Mouse (Mus musculus) cerebellum, adult (tissue): ENCODE data around the gene Prune1.
A peak's percentile ranks its signal among the peaks of the same experiment; 100 is the strongest.

Experiments
- ATAC-seq: cut with Nextera tagmentation; 2 replicates; pipeline ENCODE4 v1.9.2; 2017; ENCODE audit warnings: mild to moderate bottlenecking, moderate library complexity, mixed read lengths; ENCODE audit not compliant: insufficient number of reproducible peaks, low FRiP score, low TSS enrichment

Gene Prune1

GRCm38 (mm10) chr3:95310496-95310895 lies 28.6 kb upstream of the Prune1 start:
- no peak for ATAC-seq

GRCm38 (mm10) chr3:95307100-95307499 lies 25.2 kb upstream of the Prune1 start, which contains the start of gene Anxa9:
Gene Anxa9, minus strand, starts transcription at chr3:95307176.
- ATAC-seq, result no peak

- ATAC-seq, result no peak
Observed at GRCm38 (mm10) chr3:95306244-95306643, 24.4 kb upstream of the Prune1 start.

GRCm38 (mm10) chr3:95301204-95301796 lies 19.4 kb upstream of the Prune1 start:
- no peak for ATAC-seq

DNA sequence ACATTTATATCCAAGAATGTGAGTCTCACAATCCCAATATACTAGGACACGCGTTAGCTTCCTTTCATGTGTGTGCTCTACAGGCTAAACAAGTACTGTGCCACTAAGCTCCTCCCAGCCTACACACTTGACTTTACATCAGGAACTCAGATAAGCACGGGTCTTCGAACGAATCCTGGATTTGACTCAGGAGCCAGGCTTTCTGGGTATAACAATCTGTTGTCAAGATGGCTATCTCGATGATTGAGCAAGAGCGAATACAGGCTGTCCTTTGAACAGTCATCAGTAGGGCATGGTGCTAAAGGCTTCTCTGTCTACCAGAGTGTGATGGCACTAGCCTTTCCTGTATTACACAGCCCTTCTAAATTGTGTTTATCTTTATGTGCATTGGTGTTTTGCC lies 16.1 kb upstream of the Prune1 start:
- ATAC-seq, result no peak

DNA sequence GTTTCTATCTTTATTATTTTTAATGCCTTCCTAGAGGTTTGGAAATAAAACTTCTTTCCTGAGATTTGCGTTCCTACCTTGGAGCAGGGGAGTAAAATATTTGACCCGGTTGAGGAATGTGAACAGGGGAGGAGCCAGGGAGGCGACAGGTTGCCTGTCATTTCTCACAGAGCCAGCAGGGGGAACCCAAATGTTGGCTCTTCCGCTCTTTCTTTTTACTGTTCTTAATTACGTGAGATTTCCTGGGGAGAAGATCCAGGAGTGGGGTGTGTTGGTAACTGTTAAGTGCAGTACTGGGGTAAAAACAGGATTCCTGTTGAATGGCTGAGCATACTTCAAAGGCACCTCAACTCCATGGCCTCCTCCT lies 14.2 kb upstream of the Prune1 start:
- ATAC-seq, result no peak

DNA sequence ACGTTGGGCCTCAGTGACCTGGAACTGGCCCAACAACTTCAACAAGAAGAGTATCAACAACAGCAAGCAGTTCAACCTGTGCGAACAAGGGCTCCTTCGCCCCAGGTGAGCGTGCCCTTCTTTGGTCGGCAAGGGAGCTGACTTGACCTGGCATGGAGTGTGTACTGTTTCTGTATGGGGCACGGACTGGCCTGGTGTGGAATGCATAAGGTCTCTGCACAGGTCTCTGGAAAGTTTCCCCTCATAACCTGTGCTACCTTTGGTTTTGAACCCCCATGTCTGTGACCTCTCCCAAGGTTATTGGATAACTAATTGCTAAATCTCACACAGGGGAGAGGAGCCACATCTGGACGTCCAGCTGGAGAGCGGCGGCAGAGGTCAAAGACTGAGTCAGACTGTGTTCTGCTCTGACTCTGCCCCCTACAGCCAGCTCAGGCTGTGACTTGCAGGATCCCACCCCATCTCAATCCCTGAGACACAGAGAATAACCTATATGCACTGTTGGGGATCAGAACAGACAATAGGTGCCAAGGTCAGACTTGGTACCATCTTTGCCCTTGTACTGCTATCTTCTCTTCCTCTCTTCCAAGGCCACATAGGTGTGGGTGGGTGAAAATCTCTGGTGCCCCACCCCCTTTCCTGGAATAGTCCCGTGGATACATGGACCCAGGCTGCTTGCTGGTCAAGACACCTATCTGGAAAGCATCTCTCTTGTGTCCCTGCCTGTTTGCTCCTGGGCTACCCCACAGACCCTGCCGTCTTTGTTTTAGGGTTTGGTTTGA lies 13.6 kb upstream of the Prune1 start:
- ATAC-seq, result no peak

DNA sequence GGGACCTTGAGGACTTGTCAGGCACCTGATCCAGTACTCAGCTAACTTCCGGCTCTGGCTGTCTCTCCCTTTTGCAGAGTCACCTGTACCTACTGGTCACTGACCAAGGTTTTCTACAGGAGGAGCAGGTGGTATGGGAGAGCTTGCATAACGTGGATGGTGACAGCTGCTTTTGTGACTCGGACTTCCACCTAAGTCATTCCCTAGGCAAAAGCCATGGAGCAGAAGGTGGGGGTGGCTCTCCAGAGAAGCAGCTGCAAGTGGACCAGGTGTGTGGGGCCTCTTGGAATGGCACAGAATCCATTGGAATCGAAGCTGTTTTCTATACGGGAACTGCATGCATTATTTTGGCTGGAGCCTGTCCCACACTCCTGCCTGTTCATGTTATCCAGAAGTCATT lies 12.8 kb upstream of the Prune1 start:
- no peak for ATAC-seq

DNA sequence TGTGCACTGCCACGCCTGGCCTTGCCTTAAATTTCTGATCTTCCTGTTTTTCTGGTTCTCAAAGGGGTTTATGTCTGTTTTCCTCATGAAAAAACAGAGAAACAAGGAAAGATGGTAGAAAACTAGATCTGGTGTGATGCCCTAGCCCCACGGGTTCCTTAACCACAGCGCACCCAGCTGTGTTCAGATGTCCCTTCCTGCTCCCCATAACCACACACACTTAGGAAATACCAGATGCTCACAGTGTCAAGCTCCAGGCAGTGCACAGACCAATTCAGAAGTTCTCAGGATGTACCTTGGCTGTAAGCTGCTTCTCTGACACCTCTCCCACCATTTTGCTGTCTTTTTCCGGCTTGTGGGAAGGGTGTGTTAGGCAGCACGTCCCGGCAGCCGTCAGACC lies 12.4 kb upstream of the Prune1 start:
- no peak for ATAC-seq

DNA sequence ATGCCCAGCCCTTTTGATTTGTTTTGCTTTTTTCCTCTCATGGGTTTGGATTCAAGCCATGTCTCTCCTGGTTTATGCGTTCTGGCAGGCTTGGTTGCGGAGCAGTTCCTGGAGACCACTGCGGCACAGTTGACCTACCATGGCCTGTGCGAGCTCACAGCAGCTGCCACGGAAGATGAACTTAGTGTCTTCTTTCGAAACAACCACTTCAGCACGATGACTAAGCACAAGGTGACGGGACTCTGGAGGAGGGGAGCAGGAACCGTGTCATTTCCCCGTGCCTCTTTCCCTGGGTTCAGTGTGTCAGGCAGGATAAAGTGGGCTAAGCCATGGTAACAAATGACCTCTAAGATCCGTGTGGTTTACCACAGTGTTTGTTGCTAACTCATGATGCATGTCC lies 11.7 kb upstream of the Prune1 start:
- ATAC-seq, result no peak

- no peak for ATAC-seq
Observed at GRCm38 (mm10) chr3:95292899-95293298, 11.0 kb upstream of the Prune1 start.

GRCm38 (mm10) chr3:95291041-95291440 lies 9.2 kb upstream of the Prune1 start:
- ATAC-seq, result no peak

DNA sequence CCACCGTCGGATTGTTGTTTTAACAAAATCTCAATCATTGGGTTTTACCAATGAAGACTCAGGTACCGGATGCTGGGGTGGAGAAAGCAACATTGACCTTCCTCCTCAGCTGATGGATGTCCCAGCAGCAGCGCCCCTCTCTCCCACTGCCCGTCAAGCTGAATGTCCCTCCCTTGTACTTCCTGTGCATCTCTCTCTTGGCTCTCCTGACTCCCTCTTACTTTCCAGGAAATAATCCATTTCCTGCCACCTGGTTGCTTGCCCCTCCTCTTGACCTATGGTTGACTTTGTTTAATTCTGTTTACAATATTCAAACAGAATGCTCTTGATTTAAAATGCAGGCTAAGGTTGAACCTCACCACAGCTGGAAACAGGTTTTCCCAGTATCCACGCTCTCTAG lies 8.3 kb upstream of the Prune1 start:
- no peak for ATAC-seq

GRCm38 (mm10) chr3:95289419-95289818 lies 7.5 kb upstream of the Prune1 start:
- ATAC-seq, result peak; percentile 83

DNA sequence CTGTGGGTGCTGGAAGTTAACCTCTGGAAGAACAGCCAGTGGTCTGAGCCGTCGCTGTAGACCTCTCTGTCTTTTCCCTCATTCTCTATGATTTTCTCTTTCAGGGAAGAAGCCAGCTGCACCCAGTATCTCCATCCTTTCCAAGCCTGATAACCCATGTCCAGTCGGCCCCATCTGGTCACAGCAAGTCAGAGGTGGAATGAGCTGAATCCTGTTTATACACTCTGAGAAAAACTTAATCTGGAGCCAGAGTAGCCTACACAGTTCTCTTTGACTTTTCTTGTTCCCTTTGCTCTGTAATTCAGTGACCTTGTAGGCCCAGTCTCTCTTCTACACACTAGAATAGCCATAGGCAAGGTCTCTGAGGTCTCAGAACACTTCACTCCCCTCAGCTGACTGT lies 5.7 kb upstream of the Prune1 start:
- ATAC-seq, result no peak

DNA sequence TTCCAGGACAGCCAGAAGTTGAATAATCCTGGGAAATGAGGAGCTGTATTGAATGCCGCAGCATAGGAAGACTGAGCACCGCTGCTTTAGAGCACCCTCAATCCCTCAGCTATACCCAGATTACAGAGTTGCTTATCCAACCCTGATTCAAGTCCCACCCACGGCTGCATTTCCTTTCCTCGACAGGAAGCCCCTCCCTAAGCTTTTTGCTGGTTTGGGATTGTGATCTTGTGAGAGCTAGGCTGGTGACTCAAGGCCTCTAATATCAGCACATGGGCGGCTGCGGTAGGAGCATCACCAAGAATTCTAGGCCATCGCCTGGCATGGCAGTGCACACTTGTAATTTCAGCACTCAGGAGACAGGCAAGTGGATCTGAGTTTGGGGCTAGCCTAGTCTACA lies 4.6 kb upstream of the Prune1 start:
- no peak for ATAC-seq

DNA sequence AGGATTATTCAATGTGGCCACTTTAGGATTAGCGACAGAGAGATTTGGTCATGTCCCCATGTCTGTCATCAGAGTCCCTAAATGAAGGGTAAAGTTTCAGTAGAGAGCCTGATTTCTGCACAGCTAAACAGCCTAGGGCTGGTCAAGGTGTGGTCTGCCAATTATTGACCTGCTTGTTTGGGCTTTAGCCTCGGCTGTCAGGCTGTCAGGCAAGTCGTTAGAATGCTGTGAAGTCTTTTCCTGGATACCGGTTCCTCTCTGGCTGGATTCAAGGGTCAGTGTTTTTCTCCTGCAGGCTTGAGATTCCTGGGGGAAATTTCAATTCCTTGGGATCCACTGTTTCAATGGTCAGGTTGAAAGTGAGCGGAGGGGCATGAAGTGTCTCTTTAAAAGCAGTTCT lies 4.1 kb upstream of the Prune1 start:
- ATAC-seq, result no peak

GRCm38 (mm10) chr3:95285390-95285789 lies 3.5 kb upstream of the Prune1 start:
- no peak for ATAC-seq

GRCm38 (mm10) chr3:95284501-95285281 lies 2.8 kb upstream of the Prune1 start:
- no peak for ATAC-seq

DNA sequence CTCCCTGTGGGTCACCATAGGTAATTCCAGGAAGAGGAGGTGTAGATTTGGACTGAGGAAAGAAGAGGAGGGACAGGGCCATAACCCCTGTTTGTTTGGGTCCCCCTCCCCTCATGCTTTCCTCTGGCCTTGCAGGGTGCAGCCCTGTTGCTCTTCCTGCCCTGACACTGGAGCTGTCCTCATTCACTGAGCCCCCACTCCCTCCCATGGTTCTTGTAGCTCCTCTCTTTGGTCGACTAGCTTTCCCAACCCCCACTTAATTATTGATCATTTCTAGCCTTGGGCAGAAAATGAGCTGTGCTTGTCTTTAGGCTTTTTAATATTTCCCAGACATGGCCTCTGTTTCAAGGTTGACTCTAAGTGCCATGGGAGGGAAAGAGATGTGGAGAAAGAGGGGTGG lies 2.2 kb upstream of the Prune1 start:
- no peak for ATAC-seq

- ATAC-seq, result no peak
Observed at GRCm38 (mm10) chr3:95283589-95283941, 1.7 kb upstream of the Prune1 start.
